Mouse (Mus musculus) C2C12 (cell line): ENCODE results near the gene Paqr3.

Source experiments
- CTCF ChIP-seq: IDR thresholded peaks from one replicate; pipeline ENCODE4 v1.5.1; 2011; ENCODE audit not compliant: control insufficient read depth, insufficient read depth, insufficient read length
- USF1 ChIP-seq: IDR thresholded peaks from one replicate; pipeline ENCODE4 v1.6.1; 2011; ENCODE audit warnings: low read depth, mild to moderate bottlenecking, control low read depth, moderate library complexity

DNA sequence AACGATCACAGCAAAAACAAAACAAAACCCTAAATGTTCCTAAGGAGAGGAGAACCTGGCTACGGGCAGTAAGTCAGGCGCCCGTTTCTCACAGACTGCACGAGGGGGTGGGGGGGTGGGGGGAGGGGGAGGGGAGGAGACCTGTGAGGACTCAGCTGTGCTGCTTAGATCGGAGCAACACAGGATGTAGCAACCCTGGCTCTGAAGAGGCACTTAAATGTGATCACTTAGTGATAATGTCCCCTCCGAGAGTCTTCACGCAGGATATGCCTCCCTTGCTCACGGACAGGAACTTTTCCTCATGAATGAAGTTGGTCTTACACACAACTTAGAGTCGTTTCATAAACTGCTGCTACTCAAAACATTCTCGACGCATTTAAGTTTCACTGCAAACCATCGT is 16.1 kb downstream of the Paqr3 start:
- no peak for TF ChIP-seq CTCF
- no peak for TF ChIP-seq USF1
